Mouse (Mus musculus): ENCODE measurements around the gene Slit3. TPM values are rescaled to one million over a fixed set of nuclear protein-coding genes. Genes with fewer than 3 reads are reported as not detected.
A peak's percentile ranks its signal among the peaks of the same experiment; 100 is the strongest.

The Slit3 gene
- polyA plus RNA-seq, 1 experiment from 2014 or later = 50.0 TPM

- H3K9me3 ChIP-seq (replicated peaks) = no peaks in the 10 kb centered on the region
- peak; percentile 33 for ATAC-seq (ENCODE audit: low FRiP score)
- H3K27ac ChIP-seq = no peak overlapping the region
- 0 out of 2 replicates have a peak, but pooled peaks cover 5% of the 10 kb centered on the region for H3K36me3 ChIP-seq
- peaks cover 7% of the 10 kb centered on the region; the same call in 1 of the 2 replicates for H3K4me1 ChIP-seq
- H3K9ac ChIP-seq = no peak overlapping the region
- no peaks in the 10 kb centered on the region for H3K27me3 ChIP-seq
- H3K4me3 ChIP-seq = no peak overlapping the region
- WGBS = 61% methylated on average over 5 of the region's 5 CpGs
- H3K4me2 ChIP-seq (replicated peaks) = no peak overlapping the region
Observed at GRCm38 (mm10) chr11:35664991-35665390, 544.0 kb downstream of the Slit3 start.

- no peaks in the 10 kb centered on the region for H3K27me3 ChIP-seq
- no peak for ATAC-seq (ENCODE audit: low FRiP score)
Observed at GRCm38 (mm10) chr11:35667428-35667827, 546.4 kb downstream of the Slit3 start.

DNA sequence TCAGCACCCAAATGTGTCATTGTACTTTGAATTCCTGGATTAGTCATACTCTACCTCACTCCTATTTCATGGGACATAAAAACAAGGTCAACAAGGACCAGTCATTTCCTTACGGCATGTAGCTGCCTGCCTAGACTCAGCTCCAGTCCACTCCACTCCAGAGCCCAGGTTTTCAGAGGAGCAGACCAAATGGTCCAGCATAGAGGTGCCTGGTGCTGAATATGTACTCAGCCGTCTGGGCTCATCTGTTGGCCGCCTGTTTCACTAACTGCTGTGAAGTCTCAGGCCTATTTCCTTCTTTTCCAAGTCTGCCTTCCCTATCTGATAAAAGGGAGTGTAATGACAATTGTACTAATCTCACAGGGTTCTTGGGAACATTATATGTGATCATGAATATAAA lies 547.1 kb downstream of the Slit3 start:
- ATAC-seq (ENCODE audit: low FRiP score) = no peak
- no peaks in the 10 kb centered on the region for H3K27me3 ChIP-seq
- H3K27ac ChIP-seq = no peak overlapping the region

More at GRCm38 (mm10) chr11:35667428-35667827, 546.4 kb downstream of the Slit3 start:
- WGBS = 48% methylated on average over 3 of the region's 3 CpGs
- H3K9me3 ChIP-seq (replicated peaks) = no peaks in the 10 kb centered on the region
- no peak overlapping the region for H3K4me2 ChIP-seq (replicated peaks)
- no peak overlapping the region for H3K27ac ChIP-seq
- H3K36me3 ChIP-seq = peaks cover 6% of the 10 kb centered on the region; the same call in 1 of the 2 replicates
- peaks cover 9% of the 10 kb centered on the region; the same call in 1 of the 2 replicates for H3K4me1 ChIP-seq
- H3K4me3 ChIP-seq = no peak overlapping the region
- no peak overlapping the region for H3K9ac ChIP-seq

DNA sequence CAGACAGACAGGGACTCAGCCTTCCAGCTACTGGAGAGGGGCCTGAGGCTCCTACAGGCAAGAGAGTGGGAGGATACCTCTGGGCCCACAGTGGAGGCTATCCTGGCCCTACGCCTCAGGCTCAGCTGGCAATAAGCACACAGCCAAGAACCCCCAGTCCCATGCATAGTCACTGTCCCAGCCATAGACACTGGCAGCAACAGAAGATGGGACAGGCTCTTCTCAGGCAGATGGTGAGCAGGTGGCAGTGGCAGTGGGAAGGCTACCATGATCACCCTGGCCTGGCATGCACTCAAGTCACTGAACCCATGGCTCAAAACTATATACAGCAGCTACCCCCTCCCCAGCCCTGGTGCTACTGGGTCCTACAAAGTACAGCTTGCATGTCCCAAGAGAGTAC lies 547.7 kb downstream of the Slit3 start:
- H3K36me3 ChIP-seq = peaks cover 6% of the 10 kb centered on the region; the same call in 1 of the 2 replicates
- no peak overlapping the region for H3K4me3 ChIP-seq
- 86% methylated on average over 1 of the region's 1 CpGs for WGBS
- no peaks in the 10 kb centered on the region for H3K9me3 ChIP-seq (replicated peaks)
- peaks cover 8% of the 10 kb centered on the region; the same call in 1 of the 2 replicates for H3K4me1 ChIP-seq
- peak; percentile 21; the same call in 1 of the 2 replicates for ATAC-seq (ENCODE audit: low FRiP score)
- no peak overlapping the region for H3K9ac ChIP-seq
- no peaks in the 10 kb centered on the region for H3K27me3 ChIP-seq
- no peak overlapping the region for H3K27ac ChIP-seq
- no peak overlapping the region for H3K4me2 ChIP-seq (replicated peaks)

More for the DNA sequence above, 547.1 kb downstream of the Slit3 start:
- Histone ChIP-seq H3K4me2 (replicated peaks) (no peak overlapping the region), H3K36me3 (peaks cover 6% of the 10 kb centered on the region; the same call in 1 of the 2 replicates), H3K9me3 (replicated peaks) (no peaks in the 10 kb centered on the region), H3K4me3 (no peak overlapping the region), H3K4me1 (peaks cover 9% of the 10 kb centered on the region; the same call in 1 of the 2 replicates), H3K9ac (no peak overlapping the region)
- WGBS = 55% methylated on average over 3 of the region's 3 CpGs

DNA sequence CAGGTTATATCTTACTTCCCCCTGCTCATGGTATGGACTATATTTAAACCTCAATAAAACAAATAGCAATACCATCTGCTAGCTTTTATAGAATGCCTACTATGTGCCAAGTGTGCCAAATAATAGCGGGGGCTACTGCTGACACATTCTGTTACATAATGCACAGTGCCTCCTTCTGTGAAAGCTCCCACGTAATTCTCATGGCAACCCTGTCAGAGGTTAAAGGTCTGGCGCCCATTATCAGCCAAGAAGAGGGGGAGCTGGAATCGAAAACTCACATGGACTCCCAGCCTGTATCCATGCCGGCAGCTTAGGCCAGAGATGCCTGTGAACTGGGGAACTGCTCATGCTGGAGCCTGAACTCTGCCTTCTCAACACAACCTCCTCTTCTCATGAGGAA lies 548.5 kb downstream of the Slit3 start:
- Histone ChIP-seq H3K4me1 (peaks cover 4% of the 10 kb centered on the region; the same call in 1 of the 2 replicates), H3K9me3 (replicated peaks) (no peaks in the 10 kb centered on the region), H3K36me3 (peaks cover 4% of the 10 kb centered on the region; the same call in 1 of the 2 replicates), H3K27me3 (no peaks in the 10 kb centered on the region), H3K27ac (no peak overlapping the region), H3K9ac (no peak overlapping the region), H3K4me2 (replicated peaks) (no peak overlapping the region), H3K4me3 (no peak overlapping the region)
- no peak for ATAC-seq (ENCODE audit: low FRiP score)
- WGBS = 78% methylated on average over 5 of the region's 5 CpGs

DNA sequence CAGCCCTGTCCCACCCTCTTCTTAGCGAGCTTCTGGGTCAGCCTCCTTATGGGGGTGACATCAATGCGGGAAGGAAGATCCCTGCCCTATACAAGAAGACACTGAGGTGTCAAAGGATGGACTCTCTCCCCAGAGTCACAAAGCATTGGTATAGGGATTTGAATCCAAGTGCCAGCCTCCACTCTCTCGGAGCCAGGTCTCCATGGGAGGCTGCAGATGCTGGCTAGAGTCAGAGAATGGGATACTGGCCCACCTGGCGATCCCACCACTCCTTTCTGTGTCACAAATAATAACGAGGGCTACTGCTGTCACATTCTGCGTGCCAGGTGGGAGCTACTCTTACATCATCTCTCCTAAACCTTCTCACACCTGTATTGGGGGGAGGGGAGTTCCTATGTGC lies 549.2 kb downstream of the Slit3 start:
- H3K4me3 ChIP-seq = no peak overlapping the region
- no peak overlapping the region for H3K27ac ChIP-seq
- no peak overlapping the region for H3K4me2 ChIP-seq (replicated peaks)
- H3K9ac ChIP-seq = no peak overlapping the region
- H3K9me3 ChIP-seq (replicated peaks) = no peaks in the 10 kb centered on the region
- H3K36me3 ChIP-seq = peaks cover 4% of the 10 kb centered on the region; the same call in 1 of the 2 replicates
- H3K4me1 ChIP-seq = 0 out of 2 replicates have a peak, but pooled peaks cover 2% of the 10 kb centered on the region
- H3K27me3 ChIP-seq = no peaks in the 10 kb centered on the region
- 79% methylated on average over 6 of the region's 6 CpGs for WGBS
- ATAC-seq (ENCODE audit: low FRiP score) = no peak

GRCm38 (mm10) chr11:35670746-35671145 lies 549.7 kb downstream of the Slit3 start:
- 80% methylated on average over 3 of the region's 3 CpGs for WGBS
- H3K9ac ChIP-seq = no peak overlapping the region
- no peak overlapping the region for H3K4me3 ChIP-seq
- peaks cover 4% of the 10 kb centered on the region; the same call in 1 of the 2 replicates for H3K36me3 ChIP-seq
- H3K27ac ChIP-seq = no peak overlapping the region
- no peak overlapping the region for H3K4me2 ChIP-seq (replicated peaks)
- H3K9me3 ChIP-seq (replicated peaks) = no peaks in the 10 kb centered on the region
- H3K4me1 ChIP-seq = 0 out of 2 replicates have a peak, but pooled peaks cover 2% of the 10 kb centered on the region
- ATAC-seq (ENCODE audit: low FRiP score) = no peak
- no peaks in the 10 kb centered on the region for H3K27me3 ChIP-seq

DNA sequence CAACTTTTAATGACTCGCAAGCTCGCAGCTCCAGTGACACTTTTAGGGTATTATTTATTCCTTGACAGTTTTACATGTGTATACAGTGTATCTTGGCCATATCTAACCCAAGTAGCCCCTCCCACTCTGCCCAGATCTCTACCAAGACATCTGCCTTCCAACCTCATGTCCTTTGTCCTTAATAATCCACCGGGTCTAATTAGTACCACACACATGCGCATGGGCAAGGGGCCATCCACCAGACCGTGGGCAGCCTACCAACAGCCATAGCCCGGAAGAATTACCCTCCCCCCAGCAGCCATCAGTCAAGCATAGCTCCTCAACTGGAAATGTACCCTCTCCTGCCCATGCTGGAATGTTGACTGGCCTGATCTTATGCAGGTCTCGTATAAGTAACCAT lies 552.0 kb downstream of the Slit3 start:
- H3K36me3 ChIP-seq = peaks cover 4% of the 10 kb centered on the region; the same call in 1 of the 2 replicates
- WGBS = 77% methylated on average over 7 of the region's 7 CpGs
- no peaks in the 10 kb centered on the region for H3K27me3 ChIP-seq
- 0 out of 2 replicates have a peak, but pooled peaks cover 2% of the 10 kb centered on the region for H3K4me1 ChIP-seq
- H3K9me3 ChIP-seq (replicated peaks) = no peaks in the 10 kb centered on the region
- no peak overlapping the region for H3K27ac ChIP-seq
- peak; percentile 49 for ATAC-seq (ENCODE audit: low FRiP score)
- no peak overlapping the region for H3K4me3 ChIP-seq
- H3K4me2 ChIP-seq (replicated peaks) = no peak overlapping the region
- no peak overlapping the region for H3K9ac ChIP-seq

- H3K4me3 ChIP-seq = no peak overlapping the region
- 91% methylated on average over 9 of the region's 9 CpGs for WGBS
- H3K36me3 ChIP-seq = peaks cover 4% of the 10 kb centered on the region; the same call in 1 of the 2 replicates
- 0 out of 2 replicates have a peak, but pooled peaks cover 2% of the 10 kb centered on the region for H3K4me1 ChIP-seq
- no peak overlapping the region for H3K9ac ChIP-seq
- no peak overlapping the region for H3K4me2 ChIP-seq (replicated peaks)
- no peak overlapping the region for H3K27ac ChIP-seq
- H3K9me3 ChIP-seq (replicated peaks) = no peaks in the 10 kb centered on the region
- no peaks in the 10 kb centered on the region for H3K27me3 ChIP-seq
- ATAC-seq (ENCODE audit: low FRiP score) = no peak
Observed at GRCm38 (mm10) chr11:35674242-35674641, 553.2 kb downstream of the Slit3 start.

- Histone ChIP-seq H3K4me2 (replicated peaks) (no peak overlapping the region), H3K36me3 (0 out of 2 replicates have a peak, but pooled peaks cover 2% of the 10 kb centered on the region), H3K27me3 (no peaks in the 10 kb centered on the region), H3K9me3 (replicated peaks) (no peaks in the 10 kb centered on the region), H3K4me1 (no peaks in the 10 kb centered on the region), H3K27ac (no peak overlapping the region), H3K9ac (no peak overlapping the region), H3K4me3 (no peak overlapping the region)
- WGBS = 54% methylated on average over 4 of the region's 4 CpGs
- ATAC-seq (ENCODE audit: low FRiP score) = no peak
Observed at GRCm38 (mm10) chr11:35676744-35677143, 555.7 kb downstream of the Slit3 start.

DNA sequence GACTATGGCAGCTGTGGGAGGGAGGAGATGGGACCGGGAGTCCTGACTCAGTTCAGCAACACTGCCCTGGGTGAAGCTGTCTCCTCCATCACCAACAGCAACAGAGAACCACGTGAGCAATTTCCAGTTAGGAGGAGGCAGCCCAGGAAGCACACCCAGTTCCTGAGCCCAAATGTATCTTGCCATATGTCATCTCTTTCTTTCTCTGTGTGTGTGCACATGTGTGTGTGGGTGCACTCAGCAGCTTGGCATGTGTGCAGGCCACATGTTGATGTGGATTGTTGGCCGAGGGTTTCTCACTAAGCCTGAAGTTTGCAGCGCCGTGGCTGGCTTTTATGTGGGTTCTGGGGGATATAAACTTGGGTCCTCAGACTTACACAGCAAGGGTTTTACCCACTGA lies 559.0 kb downstream of the Slit3 start:
- Histone ChIP-seq H3K4me2 (replicated peaks) (no peak overlapping the region), H3K9me3 (replicated peaks) (no peaks in the 10 kb centered on the region), H3K27me3 (no peaks in the 10 kb centered on the region), H3K36me3 (peaks cover 4% of the 10 kb centered on the region; the same call in 1 of the 2 replicates), H3K27ac (no peak overlapping the region), H3K4me1 (no peaks in the 10 kb centered on the region), H3K4me3 (no peak overlapping the region), H3K9ac (no peak overlapping the region)
- WGBS = 89% methylated on average over 5 of the region's 5 CpGs
- no peak for ATAC-seq (ENCODE audit: low FRiP score)

- Histone ChIP-seq H3K9me3 (replicated peaks) (no peaks in the 10 kb centered on the region; the same call in 1 of the 2 replicates), H3K27ac (no peak overlapping the region), H3K27me3 (no peaks in the 10 kb centered on the region), H3K4me1 (no peaks in the 10 kb centered on the region), H3K4me2 (replicated peaks) (no peak overlapping the region), H3K36me3 (peaks cover 24% of the 10 kb centered on the region), H3K9ac (no peak overlapping the region), H3K4me3 (no peak overlapping the region)
- WGBS = 90% methylated on average over 6 of the region's 6 CpGs
- no peak for ATAC-seq (ENCODE audit: low FRiP score)
Observed at GRCm38 (mm10) chr11:35687316-35687715, 566.3 kb downstream of the Slit3 start.

Measured in hindbrain, embryonic 12.5 days (tissue).